19 mouse cellular contexts compared by ENCODE assay signal in genomic region chr6:32392262-32392661, GRCm38 (mm10).
A peak's percentile ranks its signal among the peaks of the same experiment; 100 is the strongest.
DNase-seq lines count a peak whose midpoint lies in the region; ATAC-seq and TF ChIP-seq lines count a peak whose summit lies in the region.
"Had no signal": no experiment of that assay in that cellular context is flagged by ENCODE, and none has a peak within 500 bp of the region (broad histone marks: within the 10 kb centered on the region; RNA-seq: fewer than 3 reads in every experiment).

No protein-coding gene starts in this region.

- H3K4me3 ChIP-seq in forebrain, embryonic 16.5 days (replicated peaks; ENCODE audit: low read length), result no peak overlapping the region
- H3K4me3 ChIP-seq in forebrain, embryonic 14.5 days (ENCODE audit: low read depth, low read length), result no peak overlapping the region
- H3K4me3 ChIP-seq in lung, embryonic 14.5 days (ENCODE audit: low read depth, low read length), result no peak overlapping the region
- H3K4me3 ChIP-seq in midbrain, embryonic 13.5 days (replicated peaks), result no peak overlapping the region
- H3K4me3 ChIP-seq in midbrain, embryonic 16.5 days (ENCODE audit: low read depth, low read length), result no peak overlapping the region
- H3K4me3 ChIP-seq: embryonic facial prominence, embryonic 13.5 days; forebrain, embryonic 12.5 days; heart, embryonic 12.5 days; hindbrain, embryonic 10.5 days had no signal

- H3K4me1 ChIP-seq in forebrain, embryonic 16.5 days (replicated peaks; ENCODE audit: control insufficient read depth, insufficient read depth, low read length), result peaks cover 21% of the 10 kb centered on the region
- peaks cover 13% of the 10 kb centered on the region for H3K4me1 ChIP-seq in forebrain, embryonic 14.5 days (ENCODE audit: control insufficient read depth, insufficient read depth, low read length)
- peaks cover 5% of the 10 kb centered on the region for H3K4me1 ChIP-seq in lung, embryonic 14.5 days (ENCODE audit: insufficient read depth)
- H3K4me1 ChIP-seq in midbrain, embryonic 13.5 days (replicated peaks), result peaks cover 18% of the 10 kb centered on the region
- H3K4me1 ChIP-seq in midbrain, embryonic 16.5 days (ENCODE audit: control insufficient read depth, insufficient read depth, low read length), result peaks cover 11% of the 10 kb centered on the region; the same call in 1 of the 2 replicates

- 71% methylated on average over 2 of the region's 2 CpGs for WGBS in forebrain, embryonic 16.5 days
- 81% methylated on average over 2 of the region's 2 CpGs for WGBS in forebrain, embryonic 14.5 days
- 50% methylated on average over 2 of the region's 2 CpGs for WGBS in lung, embryonic 14.5 days
- 77% methylated on average over 2 of the region's 2 CpGs for WGBS in midbrain, embryonic 13.5 days
- 61% methylated on average over 2 of the region's 2 CpGs for WGBS in midbrain, embryonic 16.5 days

- no peak overlapping the region for H3K4me2 ChIP-seq in forebrain, embryonic 16.5 days (ENCODE audit: low read length)
- H3K4me2 ChIP-seq in forebrain, embryonic 14.5 days (ENCODE audit: low read length), result no peak overlapping the region
- H3K4me2 ChIP-seq in lung, embryonic 14.5 days, result no peak overlapping the region
- H3K4me2 ChIP-seq in midbrain, embryonic 13.5 days (replicated peaks), result no peak overlapping the region
- H3K4me2 ChIP-seq in midbrain, embryonic 16.5 days (ENCODE audit: low read length), result no peak overlapping the region
- H3K4me2 ChIP-seq: embryonic facial prominence, embryonic 13.5 days; forebrain, embryonic 12.5 days; heart, embryonic 12.5 days; hindbrain, embryonic 14.5 days had no signal

- H3K36me3 ChIP-seq in forebrain, embryonic 16.5 days (ENCODE audit: control insufficient read depth, insufficient read depth), result no peaks in the 10 kb centered on the region
- no peaks in the 10 kb centered on the region for H3K36me3 ChIP-seq in forebrain, embryonic 14.5 days (ENCODE audit: control insufficient read depth, insufficient read depth, low read length)
- H3K36me3 ChIP-seq in lung, embryonic 14.5 days (ENCODE audit: insufficient read depth), result no peaks in the 10 kb centered on the region
- H3K36me3 ChIP-seq in midbrain, embryonic 13.5 days, result no peaks in the 10 kb centered on the region
- H3K36me3 ChIP-seq in midbrain, embryonic 16.5 days (ENCODE audit: control insufficient read depth, insufficient read depth, low read length), result no peaks in the 10 kb centered on the region
- H3K36me3 ChIP-seq: embryonic facial prominence, embryonic 13.5 days; forebrain, embryonic 12.5 days; heart, embryonic 12.5 days; hindbrain, embryonic 10.5 days had no signal

- TF ChIP-seq CTCF in lung, embryonic 14.5 days (IDR thresholded peaks at IDR 0.05; ENCODE audit: low read depth), result no peak

- H3K9me3 ChIP-seq in forebrain, embryonic 16.5 days (ENCODE audit: control insufficient read depth, low read length), result no peaks in the 10 kb centered on the region
- H3K9me3 ChIP-seq in forebrain, embryonic 14.5 days (replicated peaks; ENCODE audit: control insufficient read depth, low read length), result no peaks in the 10 kb centered on the region
- H3K9me3 ChIP-seq in lung, embryonic 14.5 days (ENCODE audit: low read depth, low read length), result no peaks in the 10 kb centered on the region
- no peaks in the 10 kb centered on the region for H3K9me3 ChIP-seq in midbrain, embryonic 13.5 days
- no peaks in the 10 kb centered on the region for H3K9me3 ChIP-seq in midbrain, embryonic 16.5 days (replicated peaks; ENCODE audit: control insufficient read depth, low read length, poor library complexity, severe bottlenecking)
- H3K9me3 ChIP-seq: embryonic facial prominence, embryonic 13.5 days; forebrain, embryonic 12.5 days; heart, embryonic 12.5 days; hindbrain, embryonic 10.5 days had no signal

- no peak for ATAC-seq in forebrain, embryonic 16.5 days
- no peak for ATAC-seq in forebrain, embryonic 14.5 days
- ATAC-seq in lung, embryonic 14.5 days (ENCODE audit: insufficient read depth), result no peak
- no peak for ATAC-seq in midbrain, embryonic 13.5 days
- ATAC-seq in midbrain, embryonic 16.5 days, result no peak

- DNase-seq in forebrain, embryonic 14.5 days (ENCODE audit: low spot score), result no peak
- DNase-seq in lung, embryonic 14.5 days, result peak; percentile 21
- no peak for DNase-seq in lung, postnatal 4 days
- DNase-seq in lung, postnatal 36 days, result peak; percentile 58
- no peak for DNase-seq in c-Kit-positive CD71-positive TER-119-positive erythroid progenitor cells, embryonic 14.5 days (ENCODE audit: low spot score)
- DNase-seq: adrenal gland, postnatal 10 days; cerebellum, adult 11-12 months; cerebellum, adult 9-10 months; cerebellum, postnatal 25 days; gastrocnemius, postnatal 10 days; heart, adult 18-20 months had no signal

- H3K27ac ChIP-seq in forebrain, embryonic 16.5 days (ENCODE audit: low read length), result peak overlapping the region; percentile 8; the same call in 1 of the 2 replicates
- H3K27ac ChIP-seq in forebrain, embryonic 14.5 days (ENCODE audit: low read depth, low read length), result no peak overlapping the region
- H3K27ac ChIP-seq in lung, embryonic 14.5 days (ENCODE audit: low read depth), result no peak overlapping the region
- peak overlapping the region; percentile 42 for H3K27ac ChIP-seq in midbrain, embryonic 13.5 days
- no peak overlapping the region for H3K27ac ChIP-seq in midbrain, embryonic 16.5 days (ENCODE audit: low read length)
- H3K27ac ChIP-seq: embryonic facial prominence, embryonic 13.5 days; forebrain, embryonic 12.5 days; hindbrain, embryonic 10.5 days; hindbrain, embryonic 14.5 days had no signal

- no peaks in the 10 kb centered on the region for H3K27me3 ChIP-seq in forebrain, embryonic 16.5 days (replicated peaks; ENCODE audit: control insufficient read depth, insufficient read depth, low read length)
- no peaks in the 10 kb centered on the region for H3K27me3 ChIP-seq in forebrain, embryonic 14.5 days (replicated peaks; ENCODE audit: control insufficient read depth, insufficient read depth, low read length)
- no peaks in the 10 kb centered on the region for H3K27me3 ChIP-seq in lung, embryonic 14.5 days (ENCODE audit: insufficient read depth, low read length)
- no peaks in the 10 kb centered on the region for H3K27me3 ChIP-seq in midbrain, embryonic 13.5 days
- H3K27me3 ChIP-seq in midbrain, embryonic 16.5 days (ENCODE audit: control insufficient read depth, insufficient read depth, low read depth, low read length), result no peaks in the 10 kb centered on the region
- H3K27me3 ChIP-seq: embryonic facial prominence, embryonic 13.5 days; forebrain, embryonic 12.5 days; heart, embryonic 12.5 days had no signal

- H3K9ac ChIP-seq in forebrain, embryonic 16.5 days (replicated peaks; ENCODE audit: low read depth, low read length), result no peak overlapping the region
- no peak overlapping the region for H3K9ac ChIP-seq in forebrain, embryonic 14.5 days (ENCODE audit: low read length)
- no peak overlapping the region for H3K9ac ChIP-seq in lung, embryonic 14.5 days
- no peak overlapping the region for H3K9ac ChIP-seq in midbrain, embryonic 13.5 days (replicated peaks)
- H3K9ac ChIP-seq in midbrain, embryonic 16.5 days (ENCODE audit: low read depth, low read length), result no peak overlapping the region
- H3K9ac ChIP-seq: embryonic facial prominence, embryonic 13.5 days; forebrain, embryonic 12.5 days; heart, embryonic 12.5 days; hindbrain, embryonic 14.5 days had no signal

Comparison
In these comparisons a context has a peak if more than half of its experiments do, and no peak if none do; other contexts are left out.
1. H3K27ac ChIP-seq: peak in forebrain, embryonic 16.5 days (single experiment) and midbrain, embryonic 13.5 days (single experiment); none in forebrain, embryonic 14.5 days (single experiment), lung, embryonic 14.5 days (single experiment) and midbrain, embryonic 16.5 days (single experiment).
2. DNase-seq: peak in lung, embryonic 14.5 days (single experiment) and lung, postnatal 36 days (single experiment); none in forebrain, embryonic 14.5 days (single experiment), lung, postnatal 4 days (0 of 2) and c-Kit-positive CD71-positive TER-119-positive erythroid progenitor cells, embryonic 14.5 days (single experiment).